Mouse (Mus musculus) hindbrain, embryonic 16.5 days (tissue): ENCODE results near the gene Diras2. TPM values are rescaled to one million over a fixed set of nuclear protein-coding genes. Genes with fewer than 3 reads are reported as not detected.

ENCODE experiments used
- ATAC-seq: fragments of 200-750 bp; cut with Nextera tagmentation; 2 replicates; pipeline ENCODE4 v1.8.0; 2017; ENCODE audit warnings: moderate TSS enrichment, moderate library complexity
- H3K27ac ChIP-seq: fragments of 300-500 bp; sonication (generic); 2 replicates; pipeline ENCODE4 v1.5.1; 2014; ENCODE audit warnings: low read depth, mild to moderate bottlenecking, control low read depth, low read length, moderate library complexity
- H3K27me3 ChIP-seq: fragments of 300-500 bp; sonication (generic); replicated peaks from 2 replicates; pipeline ENCODE4 v1.6.1; 2014; ENCODE audit warnings: low read length; ENCODE audit not compliant: control insufficient read depth, insufficient read depth
- H3K36me3 ChIP-seq: fragments of 300-500 bp; sonication (generic); 2 replicates; pipeline ENCODE4 v1.6.1; 2014; ENCODE audit warnings: mild to moderate bottlenecking, low read length, moderate library complexity, mixed read lengths; ENCODE audit not compliant: control insufficient read depth, insufficient read depth
- H3K4me1 ChIP-seq: fragments of 300-500 bp; sonication (generic); 2 replicates; pipeline ENCODE4 v1.6.1; 2014; ENCODE audit warnings: low read depth, low read length; ENCODE audit not compliant: control insufficient read depth, insufficient read depth
- H3K4me2 ChIP-seq: fragments of 300-500 bp; sonication (generic); 2 replicates; pipeline ENCODE4 v1.6.1; 2014; ENCODE audit warnings: mild to moderate bottlenecking, low read length, control low read depth, moderate library complexity
- H3K4me3 ChIP-seq: fragments of 300-500 bp; sonication (generic); 2 replicates; pipeline ENCODE4 v1.5.1; 2014; ENCODE audit warnings: mild to moderate bottlenecking, low read length, control low read depth, moderate library complexity
- H3K9ac ChIP-seq: fragments of 300-500 bp; sonication (generic); 2 replicates; pipeline ENCODE4 v1.6.1; 2014; ENCODE audit warnings: low read depth, mild to moderate bottlenecking, control low read depth, low read length, moderate library complexity
- H3K9me3 ChIP-seq: fragments of 300-500 bp; sonication (generic); 2 replicates; pipeline ENCODE4 v1.6.1; 2014; ENCODE audit warnings: mild to moderate bottlenecking, low read length, moderate library complexity; ENCODE audit not compliant: control insufficient read depth
- WGBS: fragments of 180-500 bp; shearing (Covaris S2); extraction: QIAGEN DNeasy Blood & Tissue Kit; methylation state at CpG from one replicate; pipeline ENCODE4 v1.1.7; 2014; 5-methylcytosine and 5-hydroxymethylcytosine counted together
- polyA plus RNA-seq: library from polyadenylated mRNA; unstranded; fragments of >200 nt; fragmentation: Nextera tagmentation; extraction: Ambion mirVana; gene quantifications from 2 replicates; pipeline ENCODE4 v1.2.1, GENCODE M21; 2015

Diras2 gene
- polyA plus RNA-seq, 1 experiment from 2014 or later, result 7.9 TPM

DNA sequence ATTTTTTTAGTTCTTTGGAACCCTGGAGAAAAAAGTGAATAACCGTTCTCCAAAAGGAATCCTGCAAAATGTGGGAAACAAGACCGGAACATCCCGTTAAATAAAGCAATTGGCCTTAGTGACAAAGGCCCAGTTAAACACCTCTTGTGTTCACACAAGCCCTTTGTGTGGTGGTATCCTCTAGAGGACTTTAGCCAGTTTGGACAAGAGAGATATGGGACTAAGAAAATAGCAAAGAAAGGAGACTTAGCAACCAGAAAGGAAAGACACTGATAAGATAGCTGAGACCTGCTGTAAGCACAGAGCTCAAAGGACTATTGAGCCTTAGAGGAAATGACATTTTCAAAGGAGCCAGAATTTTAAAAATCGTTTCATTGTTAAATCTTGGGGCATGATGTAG lies 47.0 kb downstream of the Diras2 start:
- Histone ChIP-seq H3K4me1 (no peaks in the 10 kb centered on the region), H3K4me2 (no peak overlapping the region), H3K27me3 (no peaks in the 10 kb centered on the region), H3K4me3 (no peak overlapping the region), H3K36me3 (no peaks in the 10 kb centered on the region), H3K27ac (no peak overlapping the region), H3K9ac (no peak overlapping the region), H3K9me3 (no peaks in the 10 kb centered on the region)
- 80% methylated on average over 4 of the region's 4 CpGs for WGBS
- no peak for ATAC-seq

DNA sequence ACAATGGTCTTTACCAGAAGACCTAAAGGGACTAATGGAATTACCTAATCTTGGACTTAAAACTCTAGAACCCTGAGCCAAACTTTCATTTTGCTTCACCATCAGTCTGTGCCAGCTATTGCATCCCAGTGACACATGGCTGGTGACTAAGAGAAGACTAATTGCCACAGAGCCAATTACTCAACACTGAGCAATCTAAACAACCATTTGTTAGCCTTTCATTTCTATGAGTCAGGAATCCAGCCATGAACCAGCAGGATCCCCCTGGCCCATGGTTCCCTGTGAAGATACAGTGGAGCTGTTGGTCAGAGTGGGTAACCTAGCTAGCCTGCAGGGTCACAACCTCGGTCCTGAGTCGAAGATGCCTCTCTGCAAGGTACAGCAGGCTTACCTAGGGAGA lies 49.3 kb downstream of the Diras2 start:
- H3K4me1 ChIP-seq, result no peaks in the 10 kb centered on the region
- H3K4me2 ChIP-seq, result no peak overlapping the region
- H3K9ac ChIP-seq, result no peak overlapping the region
- H3K9me3 ChIP-seq, result no peaks in the 10 kb centered on the region
- no peaks in the 10 kb centered on the region for H3K27me3 ChIP-seq
- ATAC-seq, result no peak
- 77% methylated on average over 2 of the region's 2 CpGs for WGBS
- H3K4me3 ChIP-seq, result no peak overlapping the region
- H3K27ac ChIP-seq, result no peak overlapping the region
- H3K36me3 ChIP-seq, result no peaks in the 10 kb centered on the region

DNA sequence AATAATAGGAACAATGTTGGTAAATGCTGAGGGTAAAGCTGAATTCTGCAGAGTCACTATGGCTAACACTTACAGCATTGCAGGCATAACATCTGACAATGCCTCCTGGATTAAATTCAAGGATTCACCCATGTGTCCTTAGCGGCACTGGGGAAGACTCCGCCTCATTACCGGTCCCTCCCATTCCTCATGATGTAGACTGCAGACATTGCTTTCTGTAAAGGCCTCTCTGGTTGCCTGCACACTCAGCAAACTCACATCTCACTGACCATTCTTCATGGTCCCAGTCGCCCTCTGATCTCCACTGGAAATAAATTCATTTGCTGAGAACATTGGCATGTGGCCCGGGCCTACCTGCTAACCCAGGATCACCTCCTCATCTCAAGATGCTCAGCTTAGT lies 51.9 kb downstream of the Diras2 start:
- Histone ChIP-seq H3K9ac (no peak overlapping the region), H3K4me3 (no peak overlapping the region), H3K4me2 (no peak overlapping the region), H3K4me1 (no peaks in the 10 kb centered on the region), H3K27ac (no peak overlapping the region), H3K9me3 (no peaks in the 10 kb centered on the region), H3K27me3 (no peaks in the 10 kb centered on the region), H3K36me3 (no peaks in the 10 kb centered on the region)
- no peak for ATAC-seq
- WGBS, result 93% methylated on average over 5 of the region's 5 CpGs

DNA sequence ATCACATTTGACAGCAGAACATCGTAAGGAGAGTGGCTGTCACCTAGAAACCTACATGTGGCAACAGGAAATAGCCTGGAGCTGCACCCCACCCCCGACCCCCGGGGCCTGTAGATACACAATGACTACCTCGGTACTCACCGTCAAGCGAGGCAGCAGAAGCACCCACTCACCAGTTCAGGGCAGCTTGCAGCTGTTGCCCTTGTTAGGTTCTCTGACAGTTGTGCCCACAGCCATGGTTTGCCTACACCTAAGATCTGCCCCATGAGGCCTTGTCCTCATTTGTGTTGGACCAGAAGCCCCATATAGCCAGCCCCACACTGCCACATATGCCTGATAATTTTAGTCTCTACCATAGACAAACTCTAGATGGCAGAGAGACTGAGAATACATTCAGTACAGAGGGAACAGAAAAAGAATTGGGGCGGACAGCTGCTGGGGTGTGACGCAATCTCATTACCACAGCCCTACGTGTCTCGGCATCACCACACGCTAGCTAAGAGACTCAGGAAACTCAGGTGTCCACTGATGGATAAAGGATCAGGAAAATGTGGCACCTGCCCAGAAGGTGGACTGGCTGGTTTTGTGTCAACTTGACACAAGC lies 54.0 kb downstream of the Diras2 start:
- Histone ChIP-seq H3K27ac (no peak overlapping the region), H3K4me3 (no peak overlapping the region), H3K27me3 (no peaks in the 10 kb centered on the region), H3K4me1 (no peaks in the 10 kb centered on the region), H3K9ac (no peak overlapping the region), H3K4me2 (no peak overlapping the region), H3K9me3 (no peaks in the 10 kb centered on the region), H3K36me3 (no peaks in the 10 kb centered on the region)
- no peak; the same call in 1 of the 2 replicates for ATAC-seq
- WGBS, result 91% methylated on average over 11 of the region's 11 CpGs

DNA sequence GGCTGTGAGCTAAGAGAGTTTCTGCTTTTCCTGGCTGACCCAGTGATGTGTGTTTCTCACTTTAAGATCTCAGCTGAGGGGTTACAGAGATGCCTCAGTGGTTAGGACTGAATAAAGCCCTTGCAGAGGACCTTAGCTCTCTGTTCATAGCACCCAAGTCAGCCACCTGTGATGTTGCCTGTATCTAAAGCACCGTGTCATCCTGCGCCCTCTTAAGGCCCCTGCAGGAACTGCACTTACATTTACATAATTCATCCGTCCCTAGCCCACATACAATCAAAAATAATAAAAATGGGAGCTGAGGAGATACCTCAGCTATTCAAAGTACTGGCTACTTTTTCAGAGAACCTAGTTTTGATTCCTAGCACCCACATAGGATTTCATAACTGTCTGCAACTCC lies 54.9 kb downstream of the Diras2 start:
- Histone ChIP-seq H3K36me3 (no peaks in the 10 kb centered on the region), H3K9ac (no peak overlapping the region), H3K27ac (no peak overlapping the region), H3K27me3 (no peaks in the 10 kb centered on the region), H3K9me3 (no peaks in the 10 kb centered on the region), H3K4me1 (no peaks in the 10 kb centered on the region), H3K4me2 (no peak overlapping the region), H3K4me3 (no peak overlapping the region)
- no peak for ATAC-seq
- WGBS, result 55% methylated on average over 3 of the region's 3 CpGs

DNA sequence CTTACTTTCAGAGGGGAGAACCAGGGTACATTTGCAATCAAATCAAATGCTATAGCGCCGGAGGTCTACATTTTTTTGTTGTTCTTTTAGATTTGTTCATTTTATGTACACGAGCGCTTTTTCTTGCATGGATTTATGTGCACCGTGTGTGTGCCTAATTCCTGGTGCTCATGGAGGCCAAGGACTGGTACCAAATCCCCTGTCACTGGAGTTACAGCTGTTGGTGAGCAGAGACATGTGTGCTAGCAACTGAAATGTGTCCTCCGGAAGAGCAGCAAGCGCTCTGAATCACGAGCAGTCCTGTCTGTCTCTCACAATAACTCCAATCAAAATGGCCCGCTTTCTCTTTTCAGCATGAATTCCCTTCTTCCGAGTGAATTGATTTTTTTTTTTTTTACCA lies 55.8 kb downstream of the Diras2 start:
- no peaks in the 10 kb centered on the region for H3K9me3 ChIP-seq
- H3K36me3 ChIP-seq, result no peaks in the 10 kb centered on the region
- no peak overlapping the region for H3K4me2 ChIP-seq
- no peaks in the 10 kb centered on the region for H3K4me1 ChIP-seq
- H3K27me3 ChIP-seq, result no peaks in the 10 kb centered on the region
- no peak overlapping the region for H3K9ac ChIP-seq
- no peak overlapping the region for H3K27ac ChIP-seq
- no peak overlapping the region for H3K4me3 ChIP-seq
- WGBS, result 69% methylated on average over 10 of the region's 10 CpGs
- no peak for ATAC-seq

DNA sequence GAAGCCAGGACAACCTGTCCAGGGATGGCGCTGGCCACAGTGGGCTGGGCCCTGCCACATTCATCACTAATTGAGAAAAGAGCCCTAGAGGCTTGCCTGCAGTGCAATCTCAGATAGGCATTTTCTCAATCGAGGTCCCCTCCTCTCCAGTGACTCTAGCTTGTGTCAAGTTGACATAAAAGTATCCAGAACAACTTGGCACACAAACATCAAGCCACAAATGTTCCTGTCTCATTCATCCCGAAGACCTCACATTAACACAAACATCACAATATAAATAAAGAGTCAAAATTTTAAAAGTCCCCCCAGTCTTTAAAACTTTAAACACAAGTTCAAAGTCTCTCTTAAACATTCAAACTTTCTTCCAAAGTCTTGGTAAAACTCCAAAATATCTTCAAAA lies 56.3 kb downstream of the Diras2 start:
- H3K36me3 ChIP-seq, result no peaks in the 10 kb centered on the region

DNA sequence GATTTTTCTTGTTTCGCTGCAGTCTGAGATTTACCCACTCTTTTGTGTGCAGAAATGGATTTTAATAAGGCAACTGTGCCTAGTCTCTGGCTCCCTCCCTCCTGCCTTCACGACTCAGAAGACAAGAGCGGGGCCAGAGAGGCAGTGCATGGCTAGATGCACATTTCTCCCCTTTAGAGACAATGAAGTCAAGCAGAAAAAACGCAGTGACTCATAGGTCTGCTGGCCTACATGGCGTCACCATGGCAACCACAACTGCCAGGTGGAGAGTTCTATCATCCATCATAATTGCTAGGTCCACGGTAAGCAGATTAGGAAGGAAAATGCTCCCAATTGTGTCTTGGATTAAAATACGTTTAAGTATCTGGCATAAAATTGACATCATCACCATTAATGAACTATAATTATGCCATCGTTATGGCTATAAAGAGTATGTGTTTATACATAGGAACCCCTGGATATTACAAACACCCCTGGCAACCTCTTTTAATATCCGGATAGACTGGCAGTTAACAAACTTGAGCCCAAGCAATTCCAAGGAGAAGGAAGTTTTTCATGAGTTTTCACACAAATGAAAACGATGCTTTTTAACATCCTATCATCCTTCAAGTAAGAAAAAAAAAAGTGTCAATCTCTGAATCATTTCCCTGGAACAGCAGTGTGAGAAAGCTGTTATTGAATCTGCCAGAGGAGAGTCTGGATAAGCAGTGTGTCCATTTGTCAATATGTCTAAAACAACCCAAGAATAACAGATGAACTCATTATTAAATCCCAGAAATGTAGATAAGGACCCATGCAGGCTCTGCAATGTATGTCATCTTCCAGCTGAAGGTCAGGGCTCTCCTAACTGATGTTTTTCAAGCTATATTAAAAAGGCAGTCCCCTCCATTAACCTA lies 61.0 kb downstream of the Diras2 start:
- Histone ChIP-seq H3K9ac (no peak overlapping the region), H3K27ac (peak overlapping the region; percentile 73), H3K4me3 (no peak overlapping the region), H3K27me3 (no peaks in the 10 kb centered on the region), H3K4me2 (peak overlapping the region; percentile 8; the same call in 1 of the 2 replicates), H3K9me3 (no peaks in the 10 kb centered on the region), H3K4me1 (peaks cover 9% of the 10 kb centered on the region), H3K36me3 (no peaks in the 10 kb centered on the region)
- WGBS, result 20% methylated on average over 10 of the region's 10 CpGs
- peak; percentile 85 for ATAC-seq

More for the DNA sequence above, 56.3 kb downstream of the Diras2 start:
- no peaks in the 10 kb centered on the region for H3K9me3 ChIP-seq
- H3K4me3 ChIP-seq, result no peak overlapping the region
- 77% methylated on average over 3 of the region's 3 CpGs for WGBS
- no peak overlapping the region for H3K27ac ChIP-seq
- no peaks in the 10 kb centered on the region for H3K27me3 ChIP-seq
- peaks cover 3% of the 10 kb centered on the region for H3K4me1 ChIP-seq
- no peak overlapping the region for H3K9ac ChIP-seq
- ATAC-seq, result no peak
- no peak overlapping the region for H3K4me2 ChIP-seq

DNA sequence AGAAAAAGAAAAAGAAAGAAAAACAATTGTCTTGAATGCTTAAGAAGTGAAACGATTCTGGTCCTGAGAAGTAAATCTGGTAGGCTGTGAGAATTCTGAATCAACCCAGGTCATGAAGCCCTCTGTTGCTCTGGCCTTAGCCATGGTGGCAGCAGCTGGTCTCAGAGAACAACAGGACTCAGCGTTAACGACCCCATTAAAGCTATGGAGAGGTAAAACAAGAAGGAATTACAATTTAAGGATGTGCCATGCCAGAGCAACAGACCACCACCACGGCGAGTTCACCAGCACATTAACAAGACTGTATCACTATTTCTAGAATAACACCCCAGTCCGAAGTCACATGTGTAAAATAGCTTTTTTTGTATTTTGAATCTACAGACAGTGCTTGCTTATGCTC lies 65.9 kb downstream of the Diras2 start:
- Histone ChIP-seq H3K27me3 (no peaks in the 10 kb centered on the region), H3K9me3 (no peaks in the 10 kb centered on the region), H3K36me3 (no peaks in the 10 kb centered on the region), H3K27ac (no peak overlapping the region), H3K4me2 (no peak overlapping the region), H3K4me1 (peaks cover 9% of the 10 kb centered on the region), H3K9ac (no peak overlapping the region), H3K4me3 (no peak overlapping the region)
- WGBS, result 72% methylated on average over 6 of the region's 6 CpGs
- ATAC-seq, result no peak
